Mouse (Mus musculus) kidney, embryonic 14.5 days (tissue): ENCODE measurements around the gene Btbd8. TPM values are rescaled to one million over a fixed set of nuclear protein-coding genes. Genes with fewer than 3 reads are reported as not detected.

Source experiments
- ATAC-seq: fragments of 200-750 bp; cut with Nextera tagmentation; 2 replicates; pipeline ENCODE4 v1.8.0; 2017; ENCODE audit warnings: moderate number of reproducible peaks, mild to moderate bottlenecking, moderate TSS enrichment, moderate library complexity; ENCODE audit not compliant: low FRiP score, low TSS enrichment
- H3K27ac ChIP-seq: fragments of 300-500 bp; sonication (generic); 2 replicates; pipeline ENCODE4 v1.5.1; 2014; ENCODE audit warnings: low read depth, mild to moderate bottlenecking, low read length, moderate library complexity, mixed read lengths
- H3K27me3 ChIP-seq: fragments of 300-500 bp; sonication (generic); 2 replicates; pipeline ENCODE4 v1.6.1; 2014; ENCODE audit warnings: mild to moderate bottlenecking, low read length; ENCODE audit not compliant: control insufficient read depth, insufficient read depth
- H3K36me3 ChIP-seq: fragments of 300-500 bp; sonication (generic); 2 replicates; pipeline ENCODE4 v1.6.1; 2014; ENCODE audit warnings: low read length, mixed read lengths; ENCODE audit not compliant: control insufficient read depth, insufficient read depth
- H3K4me1 ChIP-seq: fragments of 300-500 bp; sonication (generic); 2 replicates; pipeline ENCODE4 v1.6.1; 2014; ENCODE audit warnings: low read length, mixed read lengths; ENCODE audit not compliant: control insufficient read depth, insufficient read depth
- H3K4me2 ChIP-seq: fragments of 300-500 bp; sonication (generic); replicated peaks from 2 replicates; pipeline ENCODE4 v1.6.1; 2014; ENCODE audit warnings: low read depth, mild to moderate bottlenecking, low read length
- H3K4me3 ChIP-seq: fragments of 300-500 bp; sonication (generic); 2 replicates; pipeline ENCODE4 v1.5.1; 2014; ENCODE audit warnings: mild to moderate bottlenecking, low read length
- H3K9ac ChIP-seq: fragments of 300-500 bp; sonication (generic); 2 replicates; pipeline ENCODE4 v1.6.1; 2014; ENCODE audit warnings: low read depth, mild to moderate bottlenecking, low read length, moderate library complexity
- H3K9me3 ChIP-seq: fragments of 300-500 bp; sonication (generic); 2 replicates; pipeline ENCODE4 v1.6.1; 2016; ENCODE audit warnings: low read length; ENCODE audit not compliant: control insufficient read depth
- WGBS: fragments of 180-500 bp; shearing (Covaris S2); extraction: QIAGEN DNeasy Blood & Tissue Kit; methylation state at CpG from one replicate; pipeline ENCODE4 v1.1.7; 2014; 5-methylcytosine and 5-hydroxymethylcytosine counted together
- polyA plus RNA-seq: library from polyadenylated mRNA; unstranded; fragments of >200 nt; fragmentation: Nextera tagmentation; extraction: Ambion mirVana; gene quantifications from 2 replicates; pipeline ENCODE4 v1.2.1, GENCODE M21; 2014

Btbd8 gene
- polyA plus RNA-seq, 1 experiment from 2014 or later: 4.1 TPM

DNA sequence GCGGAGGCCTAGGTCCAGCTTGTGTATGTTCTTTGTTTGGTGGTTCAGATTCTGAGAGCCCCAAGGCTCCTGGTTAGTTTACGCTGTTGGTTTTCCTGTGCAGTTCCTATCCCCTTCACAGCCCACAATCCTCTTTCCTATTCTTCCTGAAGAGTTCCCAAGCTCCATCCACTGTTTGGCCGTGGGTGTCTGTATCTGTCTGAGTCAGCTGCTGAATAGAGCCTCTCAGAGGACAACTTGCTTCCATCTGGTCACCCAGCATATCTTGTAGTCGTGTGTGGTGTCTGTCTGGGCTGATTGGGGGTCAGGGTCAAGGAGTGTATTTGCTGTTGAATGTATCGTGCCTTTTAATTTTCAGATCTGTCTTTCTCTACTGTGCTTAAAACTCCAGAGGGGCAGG is 4.1 kb downstream of the Btbd8 start:
- no peak overlapping the region for H3K9ac ChIP-seq
- no peak overlapping the region for H3K4me2 ChIP-seq
- no peaks in the 10 kb centered on the region for H3K9me3 ChIP-seq
- H3K27ac ChIP-seq: no peak overlapping the region
- 85% methylated on average over 5 of the region's 5 CpGs for WGBS
- H3K4me3 ChIP-seq: no peak overlapping the region
- H3K4me1 ChIP-seq: no peaks in the 10 kb centered on the region
- H3K27me3 ChIP-seq: no peaks in the 10 kb centered on the region
- ATAC-seq: no peak
- no peaks in the 10 kb centered on the region for H3K36me3 ChIP-seq

GRCm38 (mm10) chr5:107444251-107444650 is 6.5 kb downstream of the Btbd8 start:
- no peaks in the 10 kb centered on the region for H3K36me3 ChIP-seq
- no peak overlapping the region for H3K27ac ChIP-seq
- no peak overlapping the region for H3K9ac ChIP-seq
- H3K27me3 ChIP-seq: no peaks in the 10 kb centered on the region
- H3K4me1 ChIP-seq: no peaks in the 10 kb centered on the region
- 91% methylated on average over 4 of the region's 4 CpGs for WGBS
- no peak for ATAC-seq
- H3K9me3 ChIP-seq: no peaks in the 10 kb centered on the region
- no peak overlapping the region for H3K4me3 ChIP-seq
- no peak overlapping the region for H3K4me2 ChIP-seq

GRCm38 (mm10) chr5:107447977-107448376 is 10.2 kb downstream of the Btbd8 start:
- WGBS: 85% methylated on average over 4 of the region's 4 CpGs
- no peak for ATAC-seq
- H3K36me3 ChIP-seq: 0 out of 2 replicates have a peak, but pooled peaks cover 4% of the 10 kb centered on the region

DNA sequence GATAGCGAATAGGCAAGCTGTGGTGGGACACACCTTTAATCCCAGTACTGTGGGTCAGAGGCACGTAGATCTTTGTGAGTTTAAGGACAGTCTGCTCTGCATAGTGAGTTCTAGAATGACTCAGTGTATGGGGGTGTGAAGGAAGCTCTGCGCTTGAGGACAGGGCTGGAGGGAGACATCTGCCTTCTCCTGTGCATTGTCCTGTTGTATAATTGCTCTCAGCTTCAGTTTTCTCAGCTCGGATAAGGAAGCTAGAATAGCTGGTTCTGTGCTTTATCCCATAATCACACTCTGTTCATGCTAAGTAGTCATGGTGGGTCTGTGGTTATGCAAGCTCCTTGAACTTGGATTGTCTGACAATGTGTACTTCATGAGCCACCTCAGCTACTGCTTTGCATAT is 11.0 kb downstream of the Btbd8 start:
- H3K9me3 ChIP-seq: no peaks in the 10 kb centered on the region
- ATAC-seq: no peak
- 94% methylated on average over 4 of the region's 4 CpGs for WGBS
- no peaks in the 10 kb centered on the region for H3K27me3 ChIP-seq
- H3K9ac ChIP-seq: no peak overlapping the region
- H3K27ac ChIP-seq: no peak overlapping the region
- no peak overlapping the region for H3K4me2 ChIP-seq
- H3K36me3 ChIP-seq: 0 out of 2 replicates have a peak, but pooled peaks cover 4% of the 10 kb centered on the region
- no peak overlapping the region for H3K4me3 ChIP-seq
- H3K4me1 ChIP-seq: no peaks in the 10 kb centered on the region

More at GRCm38 (mm10) chr5:107447977-107448376, 10.2 kb downstream of the Btbd8 start:
- H3K4me2 ChIP-seq: no peak overlapping the region
- no peak overlapping the region for H3K4me3 ChIP-seq
- H3K9me3 ChIP-seq: no peaks in the 10 kb centered on the region
- H3K4me1 ChIP-seq: no peaks in the 10 kb centered on the region
- no peak overlapping the region for H3K9ac ChIP-seq
- H3K27me3 ChIP-seq: no peaks in the 10 kb centered on the region
- no peak overlapping the region for H3K27ac ChIP-seq

DNA sequence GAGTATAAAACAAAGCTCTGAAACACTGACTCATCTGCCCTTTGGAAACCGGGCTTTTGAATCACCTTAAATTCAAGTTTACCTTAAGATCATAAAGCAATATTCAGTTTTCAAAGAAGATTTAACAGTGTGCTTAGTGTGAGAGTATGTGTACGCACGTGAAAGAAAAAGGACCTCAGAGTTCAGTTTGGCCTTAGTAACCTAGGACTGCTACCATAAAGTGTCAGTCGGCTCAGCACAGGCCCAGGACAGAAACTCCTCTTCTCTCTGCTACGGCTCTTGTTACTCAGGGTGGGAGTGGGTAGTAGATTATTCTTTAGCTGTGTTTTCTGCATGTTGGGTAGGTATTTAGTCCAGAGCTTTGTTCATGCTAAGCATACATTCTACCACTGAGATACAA is 11.8 kb downstream of the Btbd8 start:
- no peaks in the 10 kb centered on the region for H3K9me3 ChIP-seq
- H3K9ac ChIP-seq: no peak overlapping the region
- 91% methylated on average over 5 of the region's 5 CpGs for WGBS
- H3K36me3 ChIP-seq: 0 out of 2 replicates have a peak, but pooled peaks cover 4% of the 10 kb centered on the region
- H3K4me2 ChIP-seq: no peak overlapping the region
- no peak for ATAC-seq
- no peak overlapping the region for H3K4me3 ChIP-seq
- no peak overlapping the region for H3K27ac ChIP-seq
- no peaks in the 10 kb centered on the region for H3K4me1 ChIP-seq
- no peaks in the 10 kb centered on the region for H3K27me3 ChIP-seq

DNA sequence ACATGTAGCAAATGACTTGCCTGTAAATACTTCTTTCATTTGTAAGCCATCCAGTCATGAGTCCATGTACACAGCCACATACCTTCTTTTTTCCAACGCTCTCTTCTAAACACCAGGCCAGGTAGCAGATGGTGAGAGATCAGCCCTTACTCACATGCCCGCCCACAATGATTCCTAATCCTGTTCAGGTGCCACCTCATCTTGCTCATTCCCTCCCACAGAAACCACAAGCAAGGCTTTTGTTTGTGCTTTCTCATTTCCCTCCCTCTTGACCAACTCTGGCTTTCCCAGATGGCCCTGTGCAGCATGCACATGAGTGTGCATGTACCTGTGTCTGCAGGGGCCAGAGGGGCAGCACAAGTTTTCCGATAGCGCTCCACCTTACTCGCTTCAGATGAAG is 12.5 kb downstream of the Btbd8 start:
- Histone ChIP-seq H3K9ac (no peak overlapping the region), H3K4me2 (no peak overlapping the region), H3K9me3 (no peaks in the 10 kb centered on the region), H3K27ac (no peak overlapping the region), H3K27me3 (no peaks in the 10 kb centered on the region), H3K4me1 (no peaks in the 10 kb centered on the region), H3K36me3 (0 out of 2 replicates have a peak, but pooled peaks cover 4% of the 10 kb centered on the region), H3K4me3 (no peak overlapping the region)
- ATAC-seq: no peak
- WGBS: 97% methylated on average over 5 of the region's 5 CpGs

GRCm38 (mm10) chr5:107462147-107463076 is 24.6 kb downstream of the Btbd8 start:
- Histone ChIP-seq H3K9me3 (no peaks in the 10 kb centered on the region), H3K36me3 (peaks cover 4% of the 10 kb centered on the region; the same call in 1 of the 2 replicates), H3K9ac (no peak overlapping the region), H3K27me3 (no peaks in the 10 kb centered on the region), H3K27ac (no peak overlapping the region), H3K4me2 (no peak overlapping the region), H3K4me1 (no peaks in the 10 kb centered on the region), H3K4me3 (no peak overlapping the region)
- no peak for ATAC-seq
- 90% methylated on average over 4 of the region's 4 CpGs for WGBS

GRCm38 (mm10) chr5:107466501-107466900 is 28.7 kb downstream of the Btbd8 start:
- peaks cover 4% of the 10 kb centered on the region; the same call in 1 of the 2 replicates for H3K36me3 ChIP-seq
- WGBS: 68% methylated on average over 5 of the region's 5 CpGs
- H3K27ac ChIP-seq: no peak overlapping the region
- ATAC-seq: no peak
- no peak overlapping the region for H3K9ac ChIP-seq
- no peaks in the 10 kb centered on the region for H3K9me3 ChIP-seq
- no peak overlapping the region for H3K4me2 ChIP-seq
- no peaks in the 10 kb centered on the region for H3K27me3 ChIP-seq
- H3K4me3 ChIP-seq: no peak overlapping the region
- no peaks in the 10 kb centered on the region for H3K4me1 ChIP-seq

DNA sequence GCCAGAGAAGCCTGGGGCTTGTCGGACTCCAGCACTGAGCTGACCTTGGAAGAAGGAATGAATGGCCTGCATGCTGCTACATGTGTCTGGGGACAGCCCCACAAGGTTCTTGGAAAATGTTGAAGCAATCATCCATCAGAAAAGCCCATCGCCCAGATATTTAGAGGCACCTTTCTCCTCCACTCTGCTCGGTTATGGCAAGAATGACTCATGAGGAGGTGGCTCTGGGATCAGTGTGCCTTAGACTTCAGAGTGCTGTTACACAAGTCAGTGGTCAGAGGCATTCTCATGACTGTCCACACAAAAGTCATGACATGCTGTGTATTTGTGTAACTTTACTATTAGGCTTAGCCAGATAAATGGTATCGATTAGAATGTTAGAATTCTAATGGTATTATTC is 29.3 kb downstream of the Btbd8 start:
- Histone ChIP-seq H3K4me3 (no peak overlapping the region), H3K36me3 (0 out of 2 replicates have a peak, but pooled peaks cover 3% of the 10 kb centered on the region), H3K9me3 (no peaks in the 10 kb centered on the region), H3K4me2 (no peak overlapping the region), H3K27me3 (no peaks in the 10 kb centered on the region), H3K4me1 (no peaks in the 10 kb centered on the region), H3K27ac (no peak overlapping the region), H3K9ac (no peak overlapping the region)
- ATAC-seq: no peak
- WGBS: 91% methylated on average over 4 of the region's 4 CpGs
